Mouse (Mus musculus) neural tube, embryonic 13.5 days (tissue): ENCODE measurements around the gene Heatr1. TPM values are rescaled to one million over a fixed set of nuclear protein-coding genes. Genes with fewer than 3 reads are reported as not detected.
A peak's percentile ranks its signal among the peaks of the same experiment; 100 is the strongest.
"Not testable (repeated sequence)": the region's sequence is repeated elsewhere in the genome, so short reads cannot be mapped to it uniquely, and the experiment has no call there.

Experiments used
- ATAC-seq: fragments of 200-750 bp; cut with Nextera tagmentation; 2 replicates; pipeline ENCODE4 v1.8.0; 2017; ENCODE audit warnings: low read depth, mild to moderate bottlenecking, moderate TSS enrichment, moderate library complexity
- H3K27ac ChIP-seq: fragments of 300-500 bp; sonication (generic); replicated peaks from 2 replicates; pipeline ENCODE4 v1.5.1; 2015; ENCODE audit warnings: moderate library complexity, mild to moderate bottlenecking, inconsistent platforms
- H3K27me3 ChIP-seq: fragments of 300-500 bp; sonication (generic); 2 replicates; pipeline ENCODE4 v1.6.1; 2015; ENCODE audit warnings: mild to moderate bottlenecking, inconsistent platforms
- H3K36me3 ChIP-seq: fragments of 300-500 bp; sonication (generic); 2 replicates; pipeline ENCODE4 v1.6.1; 2015; ENCODE audit warnings: mild to moderate bottlenecking, inconsistent platforms
- H3K4me1 ChIP-seq: fragments of 300-500 bp; sonication (generic); replicated peaks from 2 replicates; pipeline ENCODE4 v1.6.1; 2015; ENCODE audit warnings: inconsistent platforms
- H3K4me2 ChIP-seq: fragments of 300-500 bp; sonication (generic); 2 replicates; pipeline ENCODE4 v1.6.1; 2015; ENCODE audit warnings: inconsistent platforms, mild to moderate bottlenecking, moderate library complexity
- H3K4me3 ChIP-seq: fragments of 300-500 bp; sonication (generic); 2 replicates; pipeline ENCODE4 v1.5.1; 2015; ENCODE audit warnings: mild to moderate bottlenecking, inconsistent platforms
- H3K9ac ChIP-seq: fragments of 300-500 bp; sonication (generic); 2 replicates; pipeline ENCODE4 v1.6.1; 2015; ENCODE audit warnings: moderate library complexity, mild to moderate bottlenecking, inconsistent platforms
- H3K9me3 ChIP-seq: fragments of 300-500 bp; sonication (generic); 2 replicates; pipeline ENCODE4 v1.6.1; 2016; ENCODE audit warnings: inconsistent platforms
- WGBS: fragments of 180-500 bp; shearing (Covaris S2); methylation state at CpG from one replicate; pipeline ENCODE4 v1.1.7; 2015; 5-methylcytosine and 5-hydroxymethylcytosine counted together
- polyA plus RNA-seq: library from polyadenylated mRNA; unstranded; fragments of >200 nt; fragmentation: Nextera tagmentation; extraction: Ambion mirVana; gene quantifications from 2 replicates; pipeline ENCODE4 v1.2.1, GENCODE M21; 2015

The Heatr1 gene
- polyA plus RNA-seq, 1 experiment from 2014 or later: 11.3 TPM

DNA sequence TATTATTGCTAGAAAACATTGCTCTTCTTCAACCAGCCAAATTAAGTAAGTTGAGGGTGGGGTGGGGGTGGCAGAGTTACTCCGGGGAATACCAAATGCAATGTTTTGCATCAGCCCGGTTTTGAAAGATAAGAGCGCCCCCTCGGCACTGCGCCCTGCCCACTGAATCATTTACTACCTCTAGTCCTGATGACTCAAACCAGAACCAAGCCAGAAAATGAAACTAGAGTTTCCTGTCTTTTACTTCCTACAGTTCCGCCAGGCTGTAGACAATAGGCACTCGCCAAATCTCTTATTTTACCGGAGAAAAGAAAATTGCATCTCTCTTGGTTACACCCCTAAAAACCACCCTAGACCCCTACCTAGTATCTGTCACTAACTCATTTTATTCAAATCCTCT is 65.6 kb downstream of the Heatr1 start:
- H3K27me3 ChIP-seq: no peaks in the 10 kb centered on the region
- peaks cover 12% of the 10 kb centered on the region for H3K4me1 ChIP-seq
- H3K9ac ChIP-seq: peak overlapping the region; percentile 80
- peak overlapping the region; percentile 65; the same call in 1 of the 2 replicates for H3K27ac ChIP-seq
- 8% methylated on average over 8 of the region's 8 CpGs for WGBS
- peak overlapping the region; percentile 68 for H3K4me3 ChIP-seq
- H3K4me2 ChIP-seq: peak overlapping the region; percentile 63
- ATAC-seq: no peak
- no peaks in the 10 kb centered on the region for H3K9me3 ChIP-seq
- peaks cover 15% of the 10 kb centered on the region for H3K36me3 ChIP-seq

DNA sequence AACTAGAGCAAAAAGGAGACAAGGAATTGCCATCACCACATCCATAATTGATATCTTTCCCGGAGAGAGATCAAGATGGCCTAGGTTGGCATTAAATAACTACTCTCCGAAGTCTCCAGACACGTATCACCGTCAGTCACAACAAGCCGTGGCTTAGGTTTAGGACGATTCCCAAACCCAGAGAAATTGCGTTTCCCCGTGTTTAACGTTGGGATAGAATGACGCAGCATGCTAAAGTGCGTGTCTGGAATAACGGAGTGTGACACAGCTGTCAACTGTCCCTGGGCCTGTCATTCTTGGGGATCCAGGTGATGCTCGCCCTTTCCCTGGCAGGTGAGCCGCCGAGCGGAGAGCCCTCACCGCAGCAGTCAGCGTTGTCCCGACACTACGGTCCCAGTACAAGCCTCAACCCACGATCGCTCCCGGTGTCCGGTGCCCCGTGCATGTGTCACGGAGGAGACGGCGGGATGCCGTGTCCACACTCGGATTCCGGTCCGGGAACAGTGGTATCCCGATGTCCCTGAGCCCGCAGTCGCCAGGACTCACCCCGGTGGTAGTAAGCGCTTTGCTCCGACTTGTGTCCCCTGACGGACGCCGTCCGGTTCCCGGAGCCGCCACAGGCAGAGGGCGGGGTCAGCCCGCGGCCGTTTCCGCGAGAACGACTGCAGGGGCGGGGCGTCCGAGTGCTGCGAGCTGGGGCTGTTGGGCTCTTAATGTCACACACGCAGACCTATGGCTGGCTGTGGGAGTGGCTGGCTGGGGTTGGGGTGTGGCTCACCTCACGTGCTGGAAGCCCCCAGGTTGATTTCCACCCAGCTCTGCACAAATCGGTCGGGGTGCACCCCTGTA is 66.3 kb downstream of the Heatr1 start:
- H3K9me3 ChIP-seq: no peaks in the 10 kb centered on the region
- peaks cover 12% of the 10 kb centered on the region for H3K36me3 ChIP-seq
- H3K9ac ChIP-seq: peak overlapping the region; percentile 80
- H3K4me1 ChIP-seq: peaks cover 12% of the 10 kb centered on the region
- H3K27me3 ChIP-seq: no peaks in the 10 kb centered on the region
- ATAC-seq: peak; percentile 95
- WGBS: under 1% methylated on average over 59 of the region's 59 CpGs
- peak overlapping the region; percentile 68 for H3K4me3 ChIP-seq
- H3K27ac ChIP-seq: peak overlapping the region; percentile 65; the same call in 1 of the 2 replicates
- H3K4me2 ChIP-seq: peak overlapping the region; percentile 63

DNA sequence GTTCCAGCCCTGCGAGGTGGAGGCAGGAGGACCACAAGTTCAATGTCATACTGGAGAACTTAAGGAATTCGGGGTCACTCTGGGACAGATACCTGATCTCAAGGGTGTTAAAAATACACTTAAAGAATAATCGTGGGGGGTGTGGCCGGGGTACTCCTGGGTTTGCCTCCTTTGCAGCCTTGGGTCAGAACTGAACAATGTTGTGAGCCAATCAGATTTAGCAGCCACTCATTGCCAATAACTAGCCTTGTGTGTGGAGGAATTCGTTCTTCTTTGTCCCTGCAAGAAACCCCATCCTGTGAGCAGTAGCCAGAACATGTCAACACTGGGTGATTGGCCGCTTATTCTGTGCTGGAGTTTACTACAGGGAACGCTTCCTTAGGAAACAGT is 66.9 kb downstream of the Heatr1 start:
- peak overlapping the region; percentile 63 for H3K4me2 ChIP-seq
- 3% methylated on average over 7 of the region's 7 CpGs for WGBS
- no peak overlapping the region for H3K27ac ChIP-seq
- ATAC-seq: peak; percentile 61
- H3K4me1 ChIP-seq: peaks cover 12% of the 10 kb centered on the region
- H3K27me3 ChIP-seq: no peaks in the 10 kb centered on the region
- H3K36me3 ChIP-seq: peaks cover 8% of the 10 kb centered on the region; the same call in 1 of the 2 replicates
- H3K4me3 ChIP-seq: peak overlapping the region; percentile 68
- no peaks in the 10 kb centered on the region for H3K9me3 ChIP-seq
- H3K9ac ChIP-seq: peak overlapping the region; percentile 80

DNA sequence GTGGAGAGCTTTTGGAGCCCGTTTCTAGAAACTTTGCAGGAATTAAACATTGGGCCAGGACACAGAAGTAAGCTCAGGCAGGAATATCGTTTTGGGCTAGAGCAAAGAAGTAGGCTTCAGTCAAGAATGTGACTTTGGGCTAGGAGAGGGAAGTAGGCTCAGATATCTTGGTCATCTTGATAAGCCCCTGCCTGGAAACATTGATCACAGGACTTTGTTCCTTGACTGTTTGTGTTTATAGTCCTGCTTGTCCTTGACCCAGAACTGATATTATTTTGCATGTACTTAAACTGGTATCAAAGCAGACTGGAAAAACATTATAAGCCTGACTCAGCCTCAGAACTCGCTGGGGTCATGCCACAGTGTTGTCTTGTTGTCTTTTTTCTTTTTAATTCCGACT is 67.8 kb downstream of the Heatr1 start:
- ATAC-seq: no peak
- no peaks in the 10 kb centered on the region for H3K27me3 ChIP-seq
- 82% methylated on average over 4 of the region's 4 CpGs for WGBS
- 0 out of 2 replicates have a peak, but pooled peaks cover 4% of the 10 kb centered on the region for H3K36me3 ChIP-seq
- no peak overlapping the region for H3K4me3 ChIP-seq
- no peak overlapping the region for H3K9ac ChIP-seq
- H3K4me2 ChIP-seq: no peak overlapping the region
- H3K9me3 ChIP-seq: no peaks in the 10 kb centered on the region
- peaks cover 12% of the 10 kb centered on the region for H3K4me1 ChIP-seq
- no peak overlapping the region for H3K27ac ChIP-seq

DNA sequence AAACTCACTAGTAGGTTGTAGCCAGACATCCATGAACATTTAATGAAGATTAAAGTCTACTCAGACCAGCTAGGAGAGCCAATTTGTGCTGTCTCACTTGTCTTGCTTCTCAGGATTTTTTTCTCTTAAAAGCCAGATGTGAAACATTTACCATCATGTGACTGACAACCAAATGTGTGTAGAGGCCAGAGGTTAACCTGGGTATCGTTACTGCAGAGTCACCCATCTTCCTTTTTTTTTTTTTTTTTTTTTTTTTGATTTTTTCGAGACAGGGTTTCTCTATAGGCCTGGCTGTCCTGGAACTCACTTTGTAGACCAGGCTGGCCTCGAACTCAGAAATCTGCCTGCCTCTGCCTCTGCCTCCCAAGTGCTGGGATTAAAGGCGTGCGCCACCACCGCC is 69.3 kb downstream of the Heatr1 start:
- H3K36me3 ChIP-seq, H3K4me3 ChIP-seq, H3K4me2 ChIP-seq, H3K27ac ChIP-seq, H3K27me3 ChIP-seq, ATAC-seq, H3K9me3 ChIP-seq, H3K9ac ChIP-seq: not testable (repeated sequence)
- peaks cover 12% of the 10 kb centered on the region for H3K4me1 ChIP-seq
- WGBS: 90% methylated on average over 6 of the region's 6 CpGs

DNA sequence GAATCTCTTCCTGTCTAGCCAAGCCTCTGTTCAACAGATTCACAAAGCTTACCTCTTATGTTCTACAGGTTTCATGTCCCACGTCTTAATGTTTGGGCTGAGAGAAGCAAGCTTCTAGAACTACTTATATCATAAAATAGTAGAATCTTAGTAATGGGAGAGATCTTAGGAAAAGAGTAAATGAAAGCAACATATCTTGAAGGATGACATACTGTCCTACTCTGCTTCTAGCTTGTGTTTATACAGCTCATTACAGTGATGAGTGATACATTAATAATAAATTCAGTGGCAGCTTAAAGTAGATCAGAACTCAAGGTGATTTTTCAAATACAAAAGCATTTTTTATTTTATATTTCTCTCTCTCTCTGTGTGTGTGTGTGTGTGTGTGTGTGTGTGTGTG is 70.0 kb downstream of the Heatr1 start, which contains the start of gene Lgals8:
TSS of gene Lgals8 (minus strand) at position 101 of the 400 bp plus-strand sequence.
- 80% methylated on average over 1 of the region's 1 CpGs for WGBS
- no peak for ATAC-seq
- H3K4me1 ChIP-seq: peaks cover 8% of the 10 kb centered on the region

DNA sequence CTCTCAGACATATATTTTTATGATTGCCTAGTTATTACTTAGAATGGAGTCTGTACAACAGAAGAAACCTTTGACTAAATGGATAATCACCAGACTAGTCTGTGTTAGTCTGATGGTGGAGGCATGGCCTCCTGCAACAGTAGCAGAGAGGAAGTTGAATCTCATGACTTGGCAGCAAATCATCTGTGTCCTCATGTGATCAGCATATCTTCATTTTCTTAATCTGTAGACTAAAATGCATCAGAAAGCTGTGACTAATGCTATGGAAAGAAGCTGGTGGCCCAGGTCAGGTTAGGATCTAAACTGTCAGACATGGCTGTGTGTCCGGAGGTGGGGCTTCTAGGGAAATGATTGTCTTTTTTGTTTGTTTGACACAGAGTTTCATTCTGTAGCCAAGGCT is 73.7 kb downstream of the Heatr1 start:
- no peak overlapping the region for H3K27ac ChIP-seq
- no peaks in the 10 kb centered on the region for H3K9me3 ChIP-seq
- H3K36me3 ChIP-seq: no peaks in the 10 kb centered on the region
- no peak overlapping the region for H3K4me2 ChIP-seq
- H3K4me3 ChIP-seq: no peak overlapping the region
- WGBS: 86% methylated on average over 1 of the region's 1 CpGs
- no peaks in the 10 kb centered on the region for H3K4me1 ChIP-seq
- no peak for ATAC-seq
- H3K9ac ChIP-seq: no peak overlapping the region
- H3K27me3 ChIP-seq: no peaks in the 10 kb centered on the region

More for the DNA sequence above, 70.0 kb downstream of the Heatr1 start, which contains the start of gene Lgals8:
- Histone ChIP-seq H3K9ac (no peak within 1 kb of the TSS), H3K4me3 (no peak within 1 kb of the TSS), H3K4me2 (no peak within 1 kb of the TSS), H3K27ac (no peak within 1 kb of the TSS), H3K9me3 (no peaks in the 10 kb centered on the region), H3K27me3 (no peaks in the 10 kb centered on the region), H3K36me3 (no peaks in the 10 kb centered on the region)

DNA sequence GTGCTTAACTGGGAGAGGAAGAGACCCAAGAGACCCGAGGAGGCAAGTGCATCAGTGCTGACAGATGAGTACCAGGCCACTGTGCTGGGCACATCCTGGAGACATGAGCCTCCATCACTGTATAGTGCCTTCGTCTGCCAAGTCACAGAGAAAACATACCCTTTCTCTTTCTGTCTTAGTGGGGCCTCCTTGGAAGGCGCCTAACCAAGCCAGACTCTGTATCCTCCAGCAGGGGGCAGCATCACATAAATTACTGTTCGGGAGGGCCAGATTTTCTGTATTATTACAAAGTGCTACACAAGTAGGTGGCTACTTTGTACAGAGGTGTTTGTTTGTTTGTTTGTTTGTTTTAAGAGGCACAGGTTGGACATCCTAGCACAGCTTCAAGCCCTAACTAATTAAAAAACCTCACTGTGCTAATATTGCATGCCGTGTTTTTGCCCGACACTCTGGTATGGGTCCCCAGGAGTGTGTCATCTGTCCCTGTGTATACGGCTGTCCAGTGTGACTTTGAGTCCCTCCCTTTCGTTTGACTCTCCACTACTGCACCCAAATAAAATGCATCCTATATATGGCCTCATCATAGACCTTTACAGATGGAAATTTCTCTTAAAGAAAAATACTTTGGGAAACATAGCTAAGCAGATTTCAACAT is 79.0 kb downstream of the Heatr1 start:
- Histone ChIP-seq H3K4me3 (no peak overlapping the region), H3K9me3 (no peaks in the 10 kb centered on the region), H3K4me2 (no peak overlapping the region), H3K27ac (no peak overlapping the region), H3K36me3 (no peaks in the 10 kb centered on the region), H3K27me3 (no peaks in the 10 kb centered on the region), H3K9ac (no peak overlapping the region), H3K4me1 (no peaks in the 10 kb centered on the region)
- ATAC-seq: peak; percentile 86
- 40% methylated on average over 8 of the region's 8 CpGs for WGBS

DNA sequence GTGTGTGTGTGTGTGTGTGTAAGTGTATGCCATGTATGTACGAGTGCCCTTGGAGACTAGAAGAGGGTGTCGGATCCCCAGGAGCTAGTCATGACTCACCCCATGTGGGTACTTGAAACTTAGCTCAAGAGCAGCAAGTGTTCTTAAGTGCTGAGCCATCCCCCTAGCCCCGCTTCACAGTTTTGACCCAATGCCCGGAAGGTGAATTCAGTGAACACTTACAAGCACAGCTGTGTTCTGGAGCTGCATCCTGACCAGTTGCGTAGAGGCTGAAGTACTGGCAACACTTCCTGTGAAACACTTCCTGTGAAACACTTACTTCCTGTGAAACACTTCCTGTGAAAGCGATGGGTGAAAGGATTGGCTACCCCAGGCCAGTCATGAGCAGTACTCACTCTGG is 80.4 kb downstream of the Heatr1 start:
- H3K4me1 ChIP-seq: no peaks in the 10 kb centered on the region
- H3K4me2 ChIP-seq: no peak overlapping the region
- H3K36me3 ChIP-seq: no peaks in the 10 kb centered on the region
- no peak overlapping the region for H3K27ac ChIP-seq
- no peak overlapping the region for H3K4me3 ChIP-seq
- no peak overlapping the region for H3K9ac ChIP-seq
- no peaks in the 10 kb centered on the region for H3K27me3 ChIP-seq
- ATAC-seq: no peak
- 91% methylated on average over 6 of the region's 6 CpGs for WGBS
- no peaks in the 10 kb centered on the region for H3K9me3 ChIP-seq

DNA sequence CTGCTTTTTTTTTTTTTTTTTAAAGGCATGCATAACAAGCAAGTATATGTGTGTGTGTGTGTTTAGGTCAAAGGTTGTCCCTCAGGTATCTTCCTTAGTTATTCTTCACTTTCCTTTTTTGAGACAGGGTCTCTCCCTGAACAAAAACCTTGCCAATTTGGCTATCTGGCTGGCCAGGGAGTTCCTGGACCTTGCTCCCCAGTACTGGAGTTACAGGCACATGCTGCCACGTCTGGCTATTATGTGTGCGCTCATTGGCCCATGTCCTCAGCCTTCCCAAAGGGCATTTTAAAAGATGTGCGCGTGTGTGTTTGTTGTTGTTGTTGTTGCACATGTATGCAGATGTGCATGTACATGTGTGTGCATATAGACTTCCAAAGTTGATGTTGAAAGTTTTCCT is 82.1 kb downstream of the Heatr1 start:
- no peak overlapping the region for H3K27ac ChIP-seq

DNA sequence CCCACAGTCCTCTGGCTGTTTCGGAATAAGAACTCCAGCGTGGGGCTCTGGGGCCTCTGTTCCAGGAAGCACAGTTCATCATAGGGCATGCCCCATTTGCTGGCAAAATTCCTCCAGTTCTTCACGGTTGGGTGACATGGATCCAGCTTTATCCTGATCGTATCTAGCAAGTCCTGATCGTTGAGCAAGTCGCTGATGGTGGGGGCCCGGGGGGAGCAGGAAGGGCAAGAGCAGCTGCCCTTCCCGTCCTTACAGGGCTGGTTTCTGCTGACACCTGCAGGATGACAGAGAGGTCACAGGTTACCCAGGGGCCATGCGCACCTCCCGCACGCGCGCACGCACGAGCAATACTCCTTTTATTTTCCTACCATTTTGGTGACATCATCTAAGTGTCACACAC is 83.5 kb downstream of the Heatr1 start:
- H3K4me1 ChIP-seq: no peaks in the 10 kb centered on the region
- WGBS: 84% methylated on average over 15 of the region's 15 CpGs
- ATAC-seq: no peak
- no peak overlapping the region for H3K4me3 ChIP-seq
- no peak overlapping the region for H3K9ac ChIP-seq
- no peak overlapping the region for H3K27ac ChIP-seq
- H3K27me3 ChIP-seq: no peaks in the 10 kb centered on the region
- H3K4me2 ChIP-seq: no peak overlapping the region
- no peaks in the 10 kb centered on the region for H3K9me3 ChIP-seq
- H3K36me3 ChIP-seq: no peaks in the 10 kb centered on the region

More for the DNA sequence above, 82.1 kb downstream of the Heatr1 start:
- ATAC-seq: no peak
- no peak overlapping the region for H3K4me3 ChIP-seq
- no peaks in the 10 kb centered on the region for H3K36me3 ChIP-seq
- WGBS: 93% methylated on average over 4 of the region's 4 CpGs
- H3K9me3 ChIP-seq: no peaks in the 10 kb centered on the region
- H3K9ac ChIP-seq: no peak overlapping the region
- H3K4me1 ChIP-seq: no peaks in the 10 kb centered on the region
- no peaks in the 10 kb centered on the region for H3K27me3 ChIP-seq
- no peak overlapping the region for H3K4me2 ChIP-seq

DNA sequence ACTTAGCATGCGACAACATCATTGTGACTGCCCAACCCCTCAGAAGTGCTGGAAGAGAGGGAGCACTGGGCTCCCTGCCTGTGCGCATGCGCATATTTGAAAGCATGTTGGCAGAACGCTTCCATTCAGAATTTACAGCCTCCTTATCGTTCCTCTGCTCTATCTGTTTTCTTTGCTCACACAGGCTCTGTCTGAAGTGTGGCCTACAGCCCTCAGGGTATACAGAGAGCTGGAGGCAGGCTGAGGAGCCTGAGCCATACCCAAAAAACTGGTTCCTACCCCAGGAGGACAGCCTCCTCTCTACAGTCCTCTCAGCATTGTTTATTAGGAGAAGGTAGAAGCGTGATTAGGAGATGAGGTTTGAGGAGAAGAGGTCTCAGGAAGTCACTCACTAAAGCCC is 85.0 kb downstream of the Heatr1 start:
- Histone ChIP-seq H3K4me3 (no peak overlapping the region), H3K4me1 (no peaks in the 10 kb centered on the region), H3K9me3 (no peaks in the 10 kb centered on the region), H3K9ac (no peak overlapping the region), H3K4me2 (no peak overlapping the region), H3K36me3 (no peaks in the 10 kb centered on the region), H3K27ac (no peak overlapping the region), H3K27me3 (no peaks in the 10 kb centered on the region)
- 77% methylated on average over 6 of the region's 6 CpGs for WGBS
- ATAC-seq: no peak
